Mouse (Mus musculus) liver, postnatal 0 days (tissue): ENCODE data around the gene Blm.

Experiments
- CTCF ChIP-seq: sonication (generic); IDR thresholded peaks from 2 replicates; pipeline ENCODE4 v1.5.1; 2016; ENCODE audit warnings: antibody characterized with exemption, low read depth
- EP300 ChIP-seq: IDR thresholded peaks from 2 replicates; pipeline ENCODE4 v1.6.1; 2016; ENCODE audit warnings: antibody characterized with exemption, low read depth, mild to moderate bottlenecking

GRCm38 (mm10) chr7:80548513-80549260 is 13.8 kb upstream of the Blm start:
- TF ChIP-seq CTCF (no peak), EP300 (no peak)
